Mouse (Mus musculus) heart, postnatal 10 days (tissue): Measurements from ENCODE around the gene Polr3h. TPM values are rescaled to one million over a fixed set of nuclear protein-coding genes. Genes with fewer than 3 reads are reported as not detected.
A peak's percentile ranks its signal among the peaks of the same experiment; 100 is the strongest.
"Not testable (repeated sequence)": the region's sequence is repeated elsewhere in the genome, so short reads cannot be mapped to it uniquely, and the experiment has no call there.

Experiments used
- DNase-seq, 2 experiments: peaks; one replicate each; pipeline ENCODE4 v3.0.0; 2021
- intact Hi-C: fragments of 180-260 bp; cut with DNase I; formaldehyde crosslinking; loops from one replicate; pipeline ENCODE4 v1.15.1; 2025
- total RNA-seq, 2 experiments: library from RNA; stranded (reverse); gene quantifications; 2 replicates each; pipeline ENCODE4 v1.2.3; 2021

Gene Polr3h
- total RNA-seq, 2 experiments from 2014 or later = 9.7 to 10.0 TPM

DNA sequence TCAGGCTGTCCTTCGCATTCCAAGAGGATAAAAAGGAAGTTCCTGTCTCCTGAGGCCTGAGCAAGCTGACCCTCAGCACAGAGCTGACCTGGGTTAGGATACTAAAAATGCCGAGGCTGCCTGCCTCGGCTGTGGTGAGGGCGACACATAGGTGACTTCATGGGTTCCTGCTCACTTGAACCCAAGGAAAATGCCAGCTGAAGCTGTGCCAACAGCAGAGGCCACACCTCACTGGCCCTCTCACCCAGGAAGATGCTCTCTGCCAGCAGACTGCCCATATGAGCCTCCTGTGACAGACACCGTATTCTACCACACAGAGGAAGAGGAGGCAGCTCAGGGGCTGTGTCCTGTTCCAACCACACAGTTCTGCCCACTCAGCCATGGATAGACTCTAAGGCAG lies 7.0 kb downstream of the Polr3h start:
- DNase-seq = no peak
- intact Hi-C loops = loop anchor here (5.0 kb wide), 1 partner anchor 177 kb away; no protein-coding TSS in a partner anchor

GRCm38 (mm10) chr15:81917621-81918463 lies 8.2 kb downstream of the Polr3h start:
- intact Hi-C loops = loop anchor here (5.0 kb wide), 1 partner anchor 176 kb away; no protein-coding TSS in a partner anchor
- DNase-seq = peak; percentile 77 to 87

DNA sequence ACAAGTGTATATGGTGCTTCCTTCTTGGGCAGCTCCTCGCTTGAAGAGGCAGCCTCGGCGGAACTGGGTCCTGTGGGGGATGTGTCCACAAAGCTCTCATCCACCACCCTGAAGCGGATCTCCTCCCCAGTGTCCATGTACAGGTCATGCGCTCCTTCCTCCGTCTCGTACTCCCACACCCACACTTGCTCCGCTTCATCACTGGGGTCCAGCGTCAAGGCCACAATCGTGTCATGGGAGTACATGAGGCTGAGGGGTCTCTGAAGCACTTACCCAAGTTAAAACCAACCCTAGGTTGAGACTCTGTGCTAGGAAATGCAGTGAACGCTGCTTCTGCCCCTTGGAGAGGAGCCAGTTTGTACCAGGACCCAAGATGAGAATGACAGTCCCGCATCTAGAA lies 8.8 kb downstream of the Polr3h start:
- intact Hi-C loops = loop anchor here (5.0 kb wide), 1 partner anchor 175 kb away; no protein-coding TSS in a partner anchor
- no peak for DNase-seq

- intact Hi-C loops = loop anchor here (5.0 kb wide), 1 partner anchor 173 kb away; no protein-coding TSS in a partner anchor
- DNase-seq = peak in 1 of 2 experiments; percentile 40
These were observed 10.4 kb downstream of the Polr3h start for GRCm38 (mm10) chr15:81915663-81916062.

DNA sequence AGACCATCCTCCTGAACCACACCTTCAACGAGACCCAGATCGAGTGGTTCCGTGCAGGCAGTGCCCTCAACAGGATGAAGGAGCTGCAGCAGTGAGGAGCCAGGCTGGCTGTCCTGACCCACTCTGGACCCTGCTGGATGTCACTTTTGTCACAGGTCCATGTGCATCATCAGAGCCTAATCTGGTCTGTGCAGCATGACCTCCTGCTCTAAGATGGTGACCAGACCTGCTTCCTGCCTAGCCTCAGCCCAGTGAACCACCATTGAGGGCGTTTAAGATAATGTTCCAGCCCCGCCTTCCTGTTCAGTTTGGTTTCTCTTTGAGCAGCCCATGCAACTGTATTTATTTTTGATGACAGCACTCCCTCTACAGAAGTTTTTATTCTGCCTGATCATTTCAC lies 11.4 kb downstream of the Polr3h start:
- intact Hi-C loops = loop anchor here (5.0 kb wide), 1 partner anchor 172 kb away; no protein-coding TSS in a partner anchor
- DNase-seq = no peak

GRCm38 (mm10) chr15:81912498-81912897 lies 13.5 kb downstream of the Polr3h start:
- intact Hi-C loops = no loop called here
- peak in 1 of 2 experiments; percentile 45 for DNase-seq

DNA sequence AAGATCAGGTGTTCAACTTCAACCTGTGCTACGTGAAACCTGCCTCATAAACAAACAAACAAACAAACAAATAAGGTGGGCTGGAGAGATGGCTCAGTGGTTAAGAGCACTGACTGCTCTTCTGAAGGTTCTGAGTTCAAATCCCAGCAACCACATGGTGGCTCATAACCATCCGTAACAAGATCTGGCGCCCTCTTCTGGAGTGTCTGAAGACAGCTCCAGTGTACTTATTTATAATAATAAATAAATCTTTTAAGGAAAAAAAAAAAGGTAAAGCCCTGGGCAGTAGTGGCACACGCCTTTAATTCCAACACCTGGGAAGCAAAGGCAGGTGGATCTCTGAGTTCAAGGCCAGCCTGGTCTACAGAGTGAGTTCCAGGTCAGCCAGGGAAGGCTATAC lies 17.3 kb downstream of the Polr3h start:
- intact Hi-C loops, DNase-seq: not testable (repeated sequence)

DNA sequence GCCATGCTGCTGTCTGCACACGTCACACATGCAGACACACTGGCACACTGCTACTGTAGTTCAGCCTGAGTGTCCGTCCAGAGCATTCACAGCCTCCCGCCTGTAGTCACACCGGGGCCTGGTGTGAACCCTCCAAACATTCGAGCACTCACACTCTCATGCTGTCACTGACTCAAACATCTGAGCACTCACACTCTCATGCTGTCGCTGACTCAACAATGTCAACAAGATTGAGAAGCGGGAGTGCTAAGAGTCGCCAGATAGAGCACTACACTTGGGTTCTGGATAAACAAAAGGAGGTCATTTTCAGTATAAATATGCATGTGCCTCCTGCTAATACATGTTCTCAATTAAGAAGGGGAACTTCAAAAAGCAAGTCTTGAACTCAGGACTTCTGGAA lies 18.1 kb downstream of the Polr3h start:
- intact Hi-C loops = no loop called here

DNA sequence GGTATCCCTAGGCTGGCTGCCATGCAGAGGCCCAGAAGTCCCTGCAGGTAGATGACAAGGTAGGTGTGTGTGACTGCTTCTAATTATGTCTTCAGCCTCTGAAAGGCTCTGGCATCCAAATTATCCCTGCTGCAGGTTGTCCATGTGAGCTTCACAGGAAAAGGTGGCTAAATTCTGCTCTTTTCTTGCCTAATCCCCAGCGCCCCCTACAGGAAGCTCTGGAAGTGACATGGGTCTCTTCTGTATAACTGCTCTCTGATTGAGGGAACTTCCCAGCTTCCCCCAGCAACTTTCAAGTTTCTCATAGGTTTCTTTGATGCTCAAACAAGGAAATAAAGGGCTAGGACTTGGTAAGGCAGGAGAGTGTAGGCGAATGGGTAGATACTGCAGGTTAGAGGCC lies 21.1 kb downstream of the Polr3h start:
- intact Hi-C loops = loop anchor here (1.0 kb wide), 1 partner anchor 74 kb away; no protein-coding TSS in a partner anchor
- DNase-seq = peak; percentile 63 to 86

More for the DNA sequence above, 18.1 kb downstream of the Polr3h start:
- no peak for DNase-seq

DNA sequence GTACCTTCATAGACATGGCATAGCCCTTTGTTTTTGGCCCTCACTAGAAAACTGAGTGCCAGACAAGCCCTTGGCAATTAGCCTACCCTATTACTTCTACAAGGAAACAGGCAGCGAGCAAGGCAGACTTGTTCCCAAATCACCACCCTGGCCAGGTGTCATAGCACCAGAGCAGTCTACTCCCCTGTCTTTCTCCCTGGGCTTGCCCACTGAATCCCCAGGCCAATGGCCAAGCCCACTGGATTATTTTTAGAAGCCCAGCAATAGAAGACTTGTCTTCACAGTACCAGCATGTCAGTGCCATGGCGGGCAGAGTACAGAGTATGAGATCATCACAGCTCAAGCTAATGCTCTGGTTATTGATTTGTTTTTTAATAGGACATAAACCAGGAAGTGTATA lies 27.3 kb downstream of the Polr3h start:
- peak; percentile 54 to 63 for DNase-seq

DNA sequence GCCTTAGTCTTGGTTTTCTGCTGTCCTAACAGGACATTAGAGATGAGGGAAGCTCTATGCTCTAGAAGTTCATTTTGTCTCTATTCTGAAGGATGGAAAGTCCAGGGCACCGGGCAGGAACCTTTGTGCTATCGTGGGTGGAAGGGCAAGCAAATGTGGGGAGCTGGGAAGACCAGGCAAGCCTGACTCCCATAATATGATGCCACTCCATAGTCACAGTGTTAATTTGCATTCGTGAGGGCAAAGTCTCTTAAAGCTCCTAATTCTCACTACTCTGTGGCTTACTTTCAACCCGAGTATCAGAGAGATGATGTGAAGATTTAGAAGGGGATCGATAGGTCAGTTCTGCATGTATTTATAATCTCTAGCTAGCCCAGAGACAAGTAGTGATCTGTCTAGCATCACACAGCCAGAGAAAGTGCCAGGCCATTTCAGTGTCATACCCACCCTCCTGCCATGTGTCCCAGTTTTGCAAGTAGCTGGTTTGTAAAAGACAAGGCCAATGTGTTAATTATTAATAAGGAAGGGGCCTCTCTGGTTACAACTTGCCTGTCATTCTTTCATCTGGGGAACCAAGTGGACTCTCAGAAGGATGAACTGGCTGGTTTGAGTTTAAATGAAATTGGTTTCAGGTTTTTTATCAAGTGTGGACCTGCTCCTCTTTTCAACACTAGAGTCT lies 28.3 kb downstream of the Polr3h start:
- no peak for DNase-seq
- intact Hi-C loops = no loop called here

More for the DNA sequence above, 27.3 kb downstream of the Polr3h start:
- intact Hi-C loops = no loop called here

- intact Hi-C loops = no loop called here
- DNase-seq = peak in 1 of 2 experiments; percentile 35
These were observed 29.6 kb downstream of the Polr3h start for GRCm38 (mm10) chr15:81896407-81896806.

- intact Hi-C loops = no loop called here
- DNase-seq = no peak
These were observed 32.0 kb downstream of the Polr3h start for GRCm38 (mm10) chr15:81894002-81894401.

- DNase-seq = no peak
- intact Hi-C loops = no loop called here
These were observed 34.0 kb downstream of the Polr3h start for GRCm38 (mm10) chr15:81891822-81892580.

DNA sequence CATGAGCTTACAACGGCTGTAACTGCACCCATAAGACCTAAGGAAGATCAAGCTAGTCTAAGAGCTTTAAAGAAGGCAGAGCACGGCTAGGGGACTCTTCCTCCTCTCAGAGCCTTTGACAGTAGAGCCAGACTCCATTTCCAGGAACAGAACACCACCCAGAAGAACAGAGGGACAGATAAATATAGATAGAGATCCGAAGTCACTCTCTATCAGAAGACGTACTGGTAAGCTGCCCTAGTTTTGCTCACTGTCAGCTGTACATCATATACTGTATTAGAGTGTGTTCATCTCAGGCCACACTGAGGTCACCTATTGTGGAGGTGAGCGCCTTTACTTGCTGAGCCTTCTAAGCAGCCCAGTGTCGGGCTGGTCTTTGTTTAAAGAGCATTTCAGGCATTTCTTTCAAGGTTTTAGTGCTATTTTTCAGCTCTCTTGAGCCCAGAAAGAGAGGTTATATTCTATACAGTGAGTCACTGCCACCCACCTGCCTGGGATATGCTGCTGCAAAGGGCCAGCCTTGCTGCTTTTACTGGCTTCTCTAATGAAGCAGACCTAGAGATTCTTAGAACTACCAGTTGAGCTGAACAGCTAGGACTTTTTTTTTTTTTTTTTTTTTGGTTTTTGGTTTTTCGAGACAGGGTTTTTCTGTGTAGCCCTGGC lies 34.8 kb downstream of the Polr3h start:
- DNase-seq = no peak
- intact Hi-C loops = no loop called here

GRCm38 (mm10) chr15:81889175-81889574 lies 36.9 kb downstream of the Polr3h start:
- intact Hi-C loops = no loop called here
- DNase-seq = peak in 1 of 2 experiments; percentile 56

DNA sequence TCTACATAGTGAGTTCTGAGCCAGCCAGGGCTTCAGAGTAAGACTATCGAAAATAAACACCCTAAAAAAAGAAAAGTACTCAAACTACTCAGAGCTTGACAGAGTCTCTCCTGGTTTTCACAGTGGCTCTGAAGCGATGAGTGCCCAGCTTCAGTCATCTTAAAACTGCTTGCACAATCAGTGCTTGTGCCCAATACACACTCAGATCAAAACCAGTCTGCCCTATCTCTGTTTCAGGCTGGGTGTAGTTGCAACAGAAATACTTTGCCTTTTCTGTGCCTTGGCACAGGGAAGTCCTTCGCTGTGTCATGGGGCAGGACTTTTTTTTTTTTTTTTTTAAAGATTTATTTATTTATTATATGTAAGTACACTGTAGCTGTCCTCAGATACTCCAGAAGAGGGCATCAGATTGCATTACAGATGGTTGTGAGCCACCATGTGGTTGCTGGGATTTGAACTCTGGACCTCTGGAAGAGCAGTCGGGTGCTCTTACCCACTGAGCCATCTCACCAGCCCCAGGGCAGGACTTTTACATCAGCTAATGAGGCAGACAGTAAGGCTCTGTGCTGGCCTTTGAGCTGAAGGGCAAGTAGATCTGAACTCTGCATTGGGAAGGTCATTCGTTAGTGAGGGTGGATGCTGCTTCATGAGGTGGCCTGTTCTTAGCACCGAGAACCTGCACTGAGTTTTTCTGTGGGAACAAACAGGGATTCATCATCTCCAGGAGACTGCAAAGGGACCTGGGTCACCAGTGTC lies 39.1 kb downstream of the Polr3h start:
- DNase-seq = no peak
- intact Hi-C loops = no loop called here

DNA sequence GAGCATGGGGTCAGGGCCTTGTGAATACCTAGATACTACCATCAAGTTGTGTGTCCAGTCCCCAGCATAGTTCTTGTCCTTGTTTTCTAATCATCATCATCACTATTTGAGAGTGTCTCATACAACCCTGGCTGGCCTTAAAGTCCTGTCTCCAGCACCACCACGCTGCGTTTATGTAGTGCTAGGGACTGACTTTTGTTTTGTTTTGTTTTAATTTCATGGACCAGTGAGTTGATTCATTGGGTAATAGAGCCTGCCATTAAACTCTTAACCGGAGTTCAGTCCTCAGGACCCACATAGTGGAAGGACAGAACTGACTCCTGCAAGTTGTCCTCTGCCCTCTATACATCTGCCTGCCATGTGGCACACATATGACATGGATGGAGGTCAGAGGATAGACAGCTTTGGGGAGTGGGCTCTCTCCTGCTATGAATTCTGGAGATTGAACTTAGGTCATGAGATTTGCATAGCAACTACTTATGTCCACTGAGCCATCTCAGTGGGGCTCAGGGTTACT lies 40.6 kb downstream of the Polr3h start:
- intact Hi-C loops = no loop called here
- no peak for DNase-seq

GRCm38 (mm10) chr15:81882348-81882747 lies 43.7 kb downstream of the Polr3h start:
- no peak for DNase-seq
- intact Hi-C loops = no loop called here
